Mouse (Mus musculus): ENCODE data around the gene Hspa2. TPM values are rescaled to one million over a fixed set of nuclear protein-coding genes. Genes with fewer than 3 reads are reported as not detected.

The Hspa2 gene
- polyA plus RNA-seq, 1 experiment = 3.8 TPM

DNA sequence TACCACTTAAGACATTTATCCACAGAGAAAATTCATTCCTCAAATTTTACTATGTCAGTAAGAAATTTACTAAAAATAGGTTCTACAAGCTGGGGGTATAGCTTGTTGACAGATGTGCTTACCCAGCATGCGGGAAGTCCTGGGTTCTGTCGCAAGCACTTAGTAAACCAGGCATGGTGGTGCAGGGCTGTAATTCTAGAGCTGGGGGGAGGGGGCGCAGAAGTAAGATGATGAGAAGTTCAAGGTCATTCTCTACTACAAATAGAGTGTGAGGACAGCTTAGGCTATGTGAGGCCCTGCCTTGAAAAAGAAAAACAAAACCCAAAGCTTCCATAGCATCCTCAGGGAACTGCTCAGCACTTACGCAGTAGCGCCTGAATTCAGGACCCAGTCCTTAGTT is 25.4 kb upstream of the Hspa2 start:
- Histone ChIP-seq H3K4me3 (ENCODE audit: extremely low read depth, insufficient read depth, insufficient read length) (no peak overlapping the region), H3K4me1 (ENCODE audit: control insufficient read depth, insufficient read depth, insufficient read length) (peaks cover 17% of the 10 kb centered on the region), H3K36me3 (ENCODE audit: control insufficient read depth, insufficient read depth, low read length) (no peaks in the 10 kb centered on the region), H3K27me3 (ENCODE audit: control insufficient read depth, insufficient read depth, low read length) (no peaks in the 10 kb centered on the region), H3K27ac (ENCODE audit: insufficient read depth, low read length) (no peak overlapping the region)
- no peak for DNase-seq (ENCODE audit: low read depth in 1 of 2, low spot score in 2 of 2)
- TF ChIP-seq CTCF (IDR thresholded peaks at IDR 0.05; ENCODE audit: extremely low read depth, insufficient read depth, insufficient read length, insufficient replicate concordance) (no peak), POLR2A (IDR thresholded peaks at IDR 0.05; ENCODE audit: low read depth, low read length) (no peak)
- 88% methylated on average over 5 of the region's 5 CpGs for WGBS

DNA sequence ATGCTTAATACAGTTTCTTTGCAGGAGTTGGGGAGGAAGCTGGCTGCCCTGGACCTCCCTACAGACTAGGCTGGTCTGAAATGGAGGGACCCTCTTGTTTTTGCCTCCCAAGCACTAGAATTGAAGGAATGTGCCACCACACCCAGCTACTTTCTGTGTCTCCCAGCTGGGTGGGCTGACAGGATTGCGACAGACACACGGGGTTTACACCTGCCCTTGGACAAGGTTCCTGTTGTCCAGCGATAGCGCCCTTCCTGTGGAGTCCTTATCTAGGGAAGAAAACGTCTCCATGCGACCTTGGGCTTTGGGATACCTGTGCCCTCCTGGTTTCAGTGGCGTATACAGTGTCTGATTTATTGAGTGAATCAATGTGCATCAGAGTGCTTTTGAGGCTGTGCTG is 23.8 kb upstream of the Hspa2 start:
- H3K36me3 ChIP-seq (ENCODE audit: control insufficient read depth, insufficient read depth, low read length) = no peaks in the 10 kb centered on the region
- H3K4me3 ChIP-seq (ENCODE audit: extremely low read depth, insufficient read depth, insufficient read length) = no peak overlapping the region
- no peaks in the 10 kb centered on the region for H3K27me3 ChIP-seq (ENCODE audit: control insufficient read depth, insufficient read depth, low read length)
- H3K27ac ChIP-seq (ENCODE audit: insufficient read depth, low read length) = no peak overlapping the region
- H3K4me1 ChIP-seq (ENCODE audit: control insufficient read depth, insufficient read depth, insufficient read length) = peaks cover 17% of the 10 kb centered on the region
- 90% methylated on average over 7 of the region's 7 CpGs for WGBS
- TF ChIP-seq CTCF (IDR thresholded peaks at IDR 0.05; ENCODE audit: extremely low read depth, insufficient read depth, insufficient read length, insufficient replicate concordance) = no peak
- TF ChIP-seq POLR2A (IDR thresholded peaks at IDR 0.05; ENCODE audit: low read depth, low read length) = no peak
- no peak for DNase-seq (ENCODE audit: low read depth in 1 of 2, low spot score in 2 of 2)

GRCm38 (mm10) chr12:76385342-76385741 is 18.6 kb upstream of the Hspa2 start:
- Histone ChIP-seq H3K27ac (ENCODE audit: insufficient read depth, low read length) (no peak overlapping the region), H3K36me3 (ENCODE audit: control insufficient read depth, insufficient read depth, low read length) (peaks cover 24% of the 10 kb centered on the region), H3K4me3 (ENCODE audit: extremely low read depth, insufficient read depth, insufficient read length) (no peak overlapping the region), H3K27me3 (ENCODE audit: control insufficient read depth, insufficient read depth, low read length) (no peaks in the 10 kb centered on the region), H3K4me1 (ENCODE audit: control insufficient read depth, insufficient read depth, insufficient read length) (no peaks in the 10 kb centered on the region)
- 95% methylated on average over 8 of the region's 8 CpGs for WGBS
- no peak for TF ChIP-seq CTCF (IDR thresholded peaks at IDR 0.05; ENCODE audit: extremely low read depth, insufficient read depth, insufficient read length, insufficient replicate concordance)
- TF ChIP-seq POLR2A (IDR thresholded peaks at IDR 0.05; ENCODE audit: low read depth, low read length) = no peak
- no peak for DNase-seq (ENCODE audit: low read depth in 1 of 2, low spot score in 2 of 2)

- TF ChIP-seq POLR2A (IDR thresholded peaks at IDR 0.05; ENCODE audit: low read depth, low read length) (no peak), CTCF (IDR thresholded peaks at IDR 0.05; ENCODE audit: extremely low read depth, insufficient read depth, insufficient read length, insufficient replicate concordance) (no peak)
- WGBS = 89% methylated on average over 11 of the region's 11 CpGs
- DNase-seq (ENCODE audit: low read depth in 1 of 2, low spot score in 2 of 2) = no peak
- Histone ChIP-seq H3K4me3 (ENCODE audit: extremely low read depth, insufficient read depth, insufficient read length) (no peak overlapping the region), H3K27ac (ENCODE audit: insufficient read depth, low read length) (no peak overlapping the region), H3K27me3 (ENCODE audit: control insufficient read depth, insufficient read depth, low read length) (no peaks in the 10 kb centered on the region), H3K4me1 (ENCODE audit: control insufficient read depth, insufficient read depth, insufficient read length) (no peaks in the 10 kb centered on the region), H3K36me3 (ENCODE audit: control insufficient read depth, insufficient read depth, low read length) (peaks cover 24% of the 10 kb centered on the region)
Measured at GRCm38 (mm10) chr12:76388794-76389193, 15.2 kb upstream of the Hspa2 start.

- WGBS = 79% methylated on average over 3 of the region's 3 CpGs
- Histone ChIP-seq H3K27ac (ENCODE audit: insufficient read depth, low read length) (no peak overlapping the region), H3K36me3 (ENCODE audit: control insufficient read depth, insufficient read depth, low read length) (peaks cover 15% of the 10 kb centered on the region), H3K4me3 (ENCODE audit: extremely low read depth, insufficient read depth, insufficient read length) (no peak overlapping the region), H3K27me3 (ENCODE audit: control insufficient read depth, insufficient read depth, low read length) (no peaks in the 10 kb centered on the region), H3K4me1 (ENCODE audit: control insufficient read depth, insufficient read depth, insufficient read length) (no peaks in the 10 kb centered on the region)
- no peak for DNase-seq (ENCODE audit: low read depth in 1 of 2, low spot score in 2 of 2)
- no peak for TF ChIP-seq POLR2A (IDR thresholded peaks at IDR 0.05; ENCODE audit: low read depth, low read length)
- no peak for TF ChIP-seq CTCF (IDR thresholded peaks at IDR 0.05; ENCODE audit: extremely low read depth, insufficient read depth, insufficient read length, insufficient replicate concordance)
Measured at GRCm38 (mm10) chr12:76391595-76392271, 12.2 kb upstream of the Hspa2 start.

DNA sequence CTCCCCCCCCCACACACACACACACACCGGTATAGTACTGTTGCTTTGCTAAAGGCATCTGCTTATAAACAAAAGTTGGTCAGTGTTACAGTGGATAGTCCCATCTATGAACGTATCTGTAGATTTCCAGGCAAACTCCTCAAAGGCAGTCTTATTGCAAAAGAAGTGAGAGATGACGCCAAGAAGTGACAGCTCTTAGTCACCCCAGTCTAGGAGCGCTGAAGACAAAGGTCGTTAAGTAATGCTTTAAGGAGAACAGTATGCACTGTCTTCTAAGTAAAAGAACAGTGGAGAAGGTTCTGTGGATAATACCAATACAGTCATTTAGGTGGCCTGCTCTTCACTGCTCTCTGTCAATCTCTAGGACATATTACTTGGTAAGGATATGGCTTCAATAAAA is 11.0 kb upstream of the Hspa2 start:
- peaks cover 11% of the 10 kb centered on the region for H3K36me3 ChIP-seq (ENCODE audit: control insufficient read depth, insufficient read depth, low read length)
- H3K4me3 ChIP-seq (ENCODE audit: extremely low read depth, insufficient read depth, insufficient read length) = no peak overlapping the region
- H3K4me1 ChIP-seq (ENCODE audit: control insufficient read depth, insufficient read depth, insufficient read length) = no peaks in the 10 kb centered on the region
- TF ChIP-seq POLR2A (IDR thresholded peaks at IDR 0.05; ENCODE audit: low read depth, low read length) (no peak), CTCF (IDR thresholded peaks at IDR 0.05; ENCODE audit: extremely low read depth, insufficient read depth, insufficient read length, insufficient replicate concordance) (no peak)
- DNase-seq (ENCODE audit: low read depth in 1 of 2, low spot score in 2 of 2) = no peak
- 85% methylated on average over 5 of the region's 5 CpGs for WGBS
- H3K27me3 ChIP-seq (ENCODE audit: control insufficient read depth, insufficient read depth, low read length) = no peaks in the 10 kb centered on the region
- no peak overlapping the region for H3K27ac ChIP-seq (ENCODE audit: insufficient read depth, low read length)

DNA sequence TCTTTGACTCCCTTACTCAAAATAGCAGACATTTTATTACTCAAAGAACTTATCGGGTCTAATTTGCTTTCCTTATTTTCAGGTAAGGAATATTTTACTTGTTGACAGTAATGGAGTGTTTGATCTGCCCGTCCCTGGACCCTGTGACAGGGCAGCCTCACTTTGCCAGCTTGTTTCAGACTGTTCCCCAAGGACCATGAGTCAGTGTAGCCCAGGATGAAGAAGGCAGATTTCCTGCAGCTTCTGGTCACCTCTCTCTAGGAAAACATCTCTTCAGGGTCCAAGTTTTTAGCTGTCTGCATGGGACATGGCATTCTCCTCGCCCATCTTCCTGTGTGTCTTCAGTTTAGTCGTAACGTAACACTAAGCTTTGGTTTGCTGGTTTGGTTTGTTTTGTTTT is 6.7 kb upstream of the Hspa2 start:
- no peak overlapping the region for H3K27ac ChIP-seq (ENCODE audit: insufficient read depth, low read length)
- no peaks in the 10 kb centered on the region for H3K27me3 ChIP-seq (ENCODE audit: control insufficient read depth, insufficient read depth, low read length)
- no peak for DNase-seq (ENCODE audit: low read depth in 1 of 2, low spot score in 2 of 2)
- TF ChIP-seq CTCF (IDR thresholded peaks at IDR 0.05; ENCODE audit: extremely low read depth, insufficient read depth, insufficient read length, insufficient replicate concordance) (no peak), POLR2A (IDR thresholded peaks at IDR 0.05; ENCODE audit: low read depth, low read length) (no peak)
- WGBS = 91% methylated on average over 5 of the region's 5 CpGs
- H3K36me3 ChIP-seq (ENCODE audit: control insufficient read depth, insufficient read depth, low read length) = no peaks in the 10 kb centered on the region
- H3K4me3 ChIP-seq (ENCODE audit: extremely low read depth, insufficient read depth, insufficient read length) = no peak overlapping the region
- H3K4me1 ChIP-seq (ENCODE audit: control insufficient read depth, insufficient read depth, insufficient read length) = no peaks in the 10 kb centered on the region

Measured in spleen, adult 2 months (tissue).